ENCODE assay signal across 20 mouse cellular contexts in genomic region chr1:184453673-184454072, GRCm38 (mm10).
DNase-seq lines count a peak whose midpoint lies in the region; ATAC-seq and TF ChIP-seq lines count a peak whose summit lies in the region.
"Had no signal": no experiment of that assay in that cellular context is flagged by ENCODE, and none has a peak within 500 bp of the region (broad histone marks: within the 10 kb centered on the region; RNA-seq: fewer than 3 reads in every experiment).

No protein-coding gene starts in this region.

- no peak overlapping the region for H3K27ac ChIP-seq in midbrain, embryonic 11.5 days (ENCODE audit: low read depth, low read length)
- H3K27ac ChIP-seq in midbrain, embryonic 16.5 days (ENCODE audit: low read length): no peak overlapping the region
- H3K27ac ChIP-seq in testis, adult 2 months (ENCODE audit: control insufficient read depth, insufficient read depth, low read depth, low read length): no peak overlapping the region; the same call in 1 of the 2 replicates
- H3K27ac ChIP-seq in neural tube, embryonic 15.5 days (replicated peaks): no peak overlapping the region
- H3K27ac ChIP-seq: forebrain, embryonic 10.5 days; liver, embryonic 14.5 days; lung, embryonic 15.5 days had no signal

- no peak for TF ChIP-seq CTCF in testis, adult 2 months (IDR thresholded peaks at IDR 0.05; ENCODE audit: control insufficient read depth, insufficient read depth, insufficient replicate concordance, low read depth, low read length)

- WGBS in midbrain, embryonic 11.5 days: 51% methylated on average over 5 of the region's 5 CpGs
- WGBS in midbrain, embryonic 16.5 days: 41% methylated on average over 5 of the region's 5 CpGs
- 46% methylated on average over 5 of the region's 5 CpGs for WGBS in neural tube, embryonic 15.5 days

- DNase-seq in adrenal gland, postnatal 14 days: peak; percentile 19
- DNase-seq in adrenal gland, postnatal 25 days: no peak
- peak; percentile 81 for DNase-seq in midbrain, embryonic 11.5 days (ENCODE audit: low spot score, missing footprints)
- DNase-seq in testis, postnatal 14 days (ENCODE audit: low spot score): no peak
- no peak for DNase-seq in ovary, adult 18-20 months (ENCODE audit: low spot score)
- DNase-seq: cerebellum, adult 11-12 months; gastrocnemius, postnatal 10 days; kidney, postnatal 36 days; lung, postnatal 4 days; right cerebral cortex, postnatal 25 days; thymus, postnatal 36 days had no signal

- H3K36me3 ChIP-seq in midbrain, embryonic 11.5 days (ENCODE audit: control insufficient read depth, insufficient read depth, low read length): no peaks in the 10 kb centered on the region
- H3K36me3 ChIP-seq in midbrain, embryonic 16.5 days (ENCODE audit: control insufficient read depth, insufficient read depth, low read length): no peaks in the 10 kb centered on the region
- H3K36me3 ChIP-seq in testis, adult 2 months (ENCODE audit: control insufficient read depth, insufficient read depth, low read length): no peaks in the 10 kb centered on the region
- no peaks in the 10 kb centered on the region for H3K36me3 ChIP-seq in neural tube, embryonic 15.5 days
- H3K36me3 ChIP-seq: forebrain, embryonic 10.5 days; lung, embryonic 15.5 days had no signal

- H3K9ac ChIP-seq in midbrain, embryonic 11.5 days (ENCODE audit: low read length): no peak overlapping the region
- no peak overlapping the region for H3K9ac ChIP-seq in midbrain, embryonic 16.5 days (ENCODE audit: low read depth, low read length)
- no peak overlapping the region for H3K9ac ChIP-seq in neural tube, embryonic 15.5 days (replicated peaks)
- H3K9ac ChIP-seq: liver, embryonic 14.5 days; lung, embryonic 15.5 days had no signal

- peak; percentile 46; the same call in 1 of the 2 replicates for ATAC-seq in midbrain, embryonic 11.5 days (ENCODE audit: low FRiP score)
- no peak for ATAC-seq in midbrain, embryonic 16.5 days
- peak; percentile 72 for ATAC-seq in neural tube, embryonic 15.5 days (ENCODE audit: low FRiP score)
- ATAC-seq: intestine, embryonic 16.5 days had no signal

- H3K9me3 ChIP-seq in midbrain, embryonic 11.5 days (ENCODE audit: control insufficient read depth, low read length): no peaks in the 10 kb centered on the region
- no peaks in the 10 kb centered on the region for H3K9me3 ChIP-seq in midbrain, embryonic 16.5 days (replicated peaks; ENCODE audit: control insufficient read depth, low read length, poor library complexity, severe bottlenecking)
- H3K9me3 ChIP-seq in neural tube, embryonic 15.5 days (replicated peaks): no peaks in the 10 kb centered on the region
- H3K9me3 ChIP-seq: forebrain, embryonic 10.5 days; lung, embryonic 15.5 days had no signal

- H3K27me3 ChIP-seq in midbrain, embryonic 11.5 days (ENCODE audit: control insufficient read depth, insufficient read depth, low read length): no peaks in the 10 kb centered on the region
- no peaks in the 10 kb centered on the region; the same call in 1 of the 2 replicates for H3K27me3 ChIP-seq in midbrain, embryonic 16.5 days (ENCODE audit: control insufficient read depth, insufficient read depth, low read depth, low read length)
- no peaks in the 10 kb centered on the region for H3K27me3 ChIP-seq in testis, adult 2 months (ENCODE audit: control insufficient read depth, insufficient read depth, low read length)
- H3K27me3 ChIP-seq in neural tube, embryonic 15.5 days (replicated peaks): no peaks in the 10 kb centered on the region; the same call in 1 of the 2 replicates
- H3K27me3 ChIP-seq: lung, embryonic 15.5 days had no signal

- no peak overlapping the region for H3K4me3 ChIP-seq in midbrain, embryonic 11.5 days (ENCODE audit: low read depth, low read length)
- H3K4me3 ChIP-seq in midbrain, embryonic 16.5 days (ENCODE audit: low read depth, low read length): no peak overlapping the region
- peak overlapping the region; percentile 65 for H3K4me3 ChIP-seq in testis, adult 2 months (ENCODE audit: control insufficient read depth, low read depth, low read length)
- no peak overlapping the region for H3K4me3 ChIP-seq in neural tube, embryonic 15.5 days (replicated peaks)
- H3K4me3 ChIP-seq: forebrain, embryonic 10.5 days; lung, embryonic 15.5 days; myocyte had no signal

- no peaks in the 10 kb centered on the region for H3K4me1 ChIP-seq in midbrain, embryonic 11.5 days (ENCODE audit: control insufficient read depth, insufficient read depth, low read length)
- no peaks in the 10 kb centered on the region for H3K4me1 ChIP-seq in midbrain, embryonic 16.5 days (ENCODE audit: control insufficient read depth, insufficient read depth, low read length)
- H3K4me1 ChIP-seq in testis, adult 2 months (ENCODE audit: control insufficient read depth, insufficient read depth, low read length): peaks cover 4% of the 10 kb centered on the region
- H3K4me1 ChIP-seq in neural tube, embryonic 15.5 days: no peaks in the 10 kb centered on the region

- no peak for TF ChIP-seq POLR2A in testis, adult 2 months (IDR thresholded peaks at IDR 0.05; ENCODE audit: control insufficient read depth, low read depth, low read length)

- H3K4me2 ChIP-seq in midbrain, embryonic 11.5 days: no peak overlapping the region
- H3K4me2 ChIP-seq in midbrain, embryonic 16.5 days (ENCODE audit: low read length): no peak overlapping the region
- no peak overlapping the region for H3K4me2 ChIP-seq in neural tube, embryonic 15.5 days
- H3K4me2 ChIP-seq: heart, embryonic 11.5 days; lung, embryonic 15.5 days had no signal

Comparison
In these comparisons a context has a peak if more than half of its experiments do, and no peak if none do; other contexts are left out.
1. DNase-seq: peak in adrenal gland, postnatal 14 days (single experiment) and midbrain, embryonic 11.5 days (single experiment); none in adrenal gland, postnatal 25 days (single experiment), testis, postnatal 14 days (single experiment) and ovary, adult 18-20 months (single experiment).